Mouse (Mus musculus) embryonic stem cell, embryonic (primary cell): ENCODE results near the gene Sdf2.

ENCODE experiments used
- CTCF ChIA-PET, 4 experiments: fragments of 300-600 bp in 2 of 4; fragments of 350-600 bp in 2 of 4; sonication (Branson Sonifier 250); formaldehyde crosslinking; loops; one replicate each; lab custom pipeline; 2022; ENCODE audit warnings: inconsistent platforms in 2 of 4; lab: Charles Lee
- POLR2A ChIA-PET, 4 experiments: fragments of 300-600 bp in 2 of 4; fragments of 350-600 bp in 2 of 4; sonication (Branson Sonifier 250); formaldehyde crosslinking; loops; one replicate each; lab custom pipeline; 2022; ENCODE audit warnings: antibody characterized with exemption in 4 of 4, inconsistent platforms in 1 of 4; lab: Charles Lee

Sdf2 gene

DNA sequence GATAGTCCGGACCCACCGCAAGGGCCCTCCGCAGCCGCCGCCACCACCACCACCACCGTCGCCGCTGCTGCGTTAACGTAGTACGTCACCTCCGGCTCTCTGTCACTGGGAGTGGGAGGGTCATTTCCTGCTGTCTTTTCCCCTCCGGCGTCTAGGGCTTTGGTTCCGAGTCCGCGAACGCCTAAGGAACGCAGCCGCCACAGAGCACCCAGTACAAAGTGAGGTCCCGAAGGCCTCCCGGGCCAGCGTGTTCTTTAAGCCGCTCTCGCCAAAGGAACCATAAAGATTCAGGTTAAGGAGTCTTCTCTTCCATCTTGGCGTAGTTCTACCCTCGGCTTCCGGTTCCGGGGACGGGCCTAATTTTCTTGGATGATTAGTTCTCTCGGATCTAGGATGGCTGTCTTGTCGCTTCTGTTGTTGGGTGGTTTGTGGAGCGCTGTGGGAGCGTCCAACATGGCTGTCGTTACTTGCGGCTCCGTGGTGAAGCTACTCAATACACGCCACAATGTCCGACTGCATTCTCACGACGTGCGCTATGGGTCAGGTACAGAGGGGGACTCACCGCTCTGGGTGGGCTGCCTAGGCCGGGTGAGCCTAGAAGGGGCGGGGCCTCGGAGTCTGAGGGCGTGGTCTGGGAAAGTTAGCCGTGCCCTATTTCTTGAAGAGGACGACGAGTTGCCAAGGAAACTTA is at the start of gene Sdf2, which contains the start of gene Supt6:
Gene Sdf2, plus strand, starts transcription at position 120 of the 691 bp plus-strand sequence.
Gene Supt6, minus strand, starts transcription at position 361 of the 691 bp plus-strand sequence.
- ChIA-PET POLR2A (interaction anchor here in 3 of 4 experiments (0.6 to 6.1 kb wide), 36 partner anchors 8 to 1005 kb away, joined by 3 to 92 read pairs (median 4); partner anchors contain the start of genes Rpl23a (in 3 of the 3), Eral1 (in 2 of the 3), 2610507B11Rik (in 1 of the 3) and Fam222b (in 1 of the 3)), CTCF (interaction anchor here in 2 of 4 experiments (0.7 to 1.1 kb wide), 2 partner anchors 17 to 30 kb away, joined by 3 read pairs; no protein-coding TSS in a partner anchor)

DNA sequence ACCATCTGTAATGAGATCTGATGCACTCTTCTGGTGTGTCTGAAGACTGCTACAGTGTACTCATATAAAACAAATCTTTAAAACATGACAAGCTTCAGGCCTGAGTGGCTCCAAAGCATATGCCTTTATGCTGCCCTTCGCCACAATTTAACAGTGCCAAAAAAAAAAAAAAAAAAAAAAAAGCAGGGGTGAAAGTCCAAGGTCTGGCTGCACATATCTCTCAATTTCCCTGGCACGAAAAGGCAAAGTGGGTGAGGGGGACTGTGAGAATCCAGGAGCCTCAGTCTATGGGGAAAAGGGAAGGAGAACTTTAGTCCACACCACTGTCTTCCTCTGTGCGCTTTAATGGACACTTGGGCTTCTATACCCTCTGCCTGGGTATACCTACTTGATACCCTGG is 43.2 kb upstream of the Sdf2 start:
- ChIA-PET CTCF (no interaction called here), POLR2A (interaction anchor here in 1 of 4 experiments (0.7 to 14.4 kb wide), 7 partner anchors 11 to 150 kb away, joined by 3 to 254 read pairs (median 4); partner anchors contain the start of genes Rab34 and Rpl23a)

DNA sequence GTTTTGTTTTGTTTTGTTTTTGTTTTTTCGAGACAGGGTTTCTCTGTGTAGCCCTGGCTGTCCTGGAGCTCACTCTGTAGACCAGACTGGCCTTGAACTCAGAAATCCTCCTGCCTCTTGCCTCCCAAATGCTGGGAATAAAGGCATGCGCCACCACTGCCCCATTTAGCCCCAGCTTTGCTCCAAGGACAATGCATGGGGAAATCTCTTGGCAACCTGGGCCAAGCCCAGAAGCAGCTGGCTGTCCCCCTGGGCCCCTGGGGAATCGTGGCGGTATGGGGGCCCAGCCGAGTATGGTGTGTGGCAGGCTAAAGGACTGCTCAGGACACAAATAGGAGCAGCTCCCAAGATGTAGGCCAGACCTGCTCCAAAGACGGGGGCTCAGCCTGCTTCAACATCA is 41.3 kb upstream of the Sdf2 start:
- ChIA-PET CTCF (interaction anchor here in 2 of 4 experiments (0.5 to 1.6 kb wide), 2 partner anchors 10 to 58 kb away, joined by 3 to 5 read pairs; no protein-coding TSS in a partner anchor), POLR2A (interaction anchor here in 3 of 4 experiments (0.6 to 1.3 kb wide), 10 partner anchors 9 to 370 kb away, joined by 3 to 6 read pairs (median 3); partner anchors contain the start of genes Rpl23a (in 2 of the 3) and Pigs (in 1 of the 3))

DNA sequence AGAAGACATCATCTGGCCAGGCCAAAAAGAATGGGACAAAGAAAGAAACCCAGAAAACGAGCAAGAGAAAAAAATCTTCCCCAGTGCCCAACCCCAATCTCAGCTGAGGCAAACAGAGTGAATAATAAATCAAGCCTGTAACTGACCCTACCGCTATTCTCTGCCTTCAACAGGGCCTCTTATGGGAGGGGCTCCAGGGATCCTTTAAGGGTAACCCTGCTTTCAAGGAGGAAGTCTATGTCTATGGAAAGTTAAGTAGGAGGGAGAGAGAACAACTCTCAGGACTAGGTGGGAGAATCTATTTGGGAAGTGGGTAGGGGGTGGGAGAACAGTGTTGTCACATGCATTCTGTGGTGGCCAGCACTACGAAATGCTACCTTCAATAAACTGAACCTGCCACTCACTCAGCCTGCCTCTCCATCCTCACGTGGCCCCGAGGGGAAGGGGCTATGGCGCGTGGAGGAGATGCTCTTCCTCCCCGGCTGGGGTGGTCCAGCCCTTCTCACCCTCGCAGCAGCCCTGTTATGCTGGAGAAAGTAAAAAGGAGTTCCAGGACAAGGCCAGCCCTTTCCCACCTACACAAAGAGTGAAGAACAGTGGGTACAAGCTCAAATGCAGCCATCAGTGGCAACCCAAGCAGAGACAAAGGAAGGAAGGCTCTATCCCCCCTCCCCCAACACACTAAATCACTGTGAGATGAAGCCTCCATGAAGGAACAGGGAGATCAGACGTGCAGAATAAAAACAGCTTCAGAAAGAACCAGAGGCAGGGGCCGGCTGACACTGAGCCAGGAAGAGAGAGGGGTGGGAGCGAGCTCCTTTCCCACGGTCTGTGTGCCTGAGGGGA is 40.0 kb upstream of the Sdf2 start:
- ChIA-PET CTCF (interaction anchor here in 1 of 4 experiments (1.6 kb wide), 1 partner anchor 11 kb away, joined by 5 read pairs; no protein-coding TSS in a partner anchor), POLR2A (interaction anchor here (0.6 to 3.4 kb wide), 14 partner anchors 10 to 218 kb away, joined by 3 to 32 read pairs (median 4); partner anchors contain the start of gene Rpl23a (in 1 of the 4))

DNA sequence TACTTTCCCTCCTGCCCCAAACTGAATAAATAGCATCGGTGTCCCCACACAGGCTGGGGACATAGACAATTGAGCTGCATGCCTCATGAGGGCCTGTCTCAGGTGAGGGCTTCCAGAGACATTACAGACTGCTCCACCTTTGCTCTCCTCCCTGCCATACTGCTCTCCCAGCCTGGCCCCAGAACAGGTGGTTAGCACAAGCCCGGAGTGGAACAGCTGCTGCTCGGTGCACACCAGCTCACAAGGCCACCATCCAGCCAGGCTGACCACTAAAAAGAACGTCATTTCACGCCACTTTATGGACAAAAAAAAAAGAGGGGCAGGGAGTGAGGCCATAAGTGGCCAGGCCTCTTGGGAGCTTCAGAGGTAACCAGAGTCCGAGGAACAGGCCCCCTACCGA is 38.4 kb upstream of the Sdf2 start:
- POLR2A ChIA-PET = interaction anchor here in 2 of 4 experiments (0.5 to 3.4 kb wide), 24 partner anchors 9 to 273 kb away, joined by 3 to 32 read pairs (median 4); partner anchors contain the start of genes Rpl23a (in 2 of the 2), Sdf2 (in 2 of the 2), Aldoc (in 1 of the 2) and Nek8 (in 1 of the 2)

DNA sequence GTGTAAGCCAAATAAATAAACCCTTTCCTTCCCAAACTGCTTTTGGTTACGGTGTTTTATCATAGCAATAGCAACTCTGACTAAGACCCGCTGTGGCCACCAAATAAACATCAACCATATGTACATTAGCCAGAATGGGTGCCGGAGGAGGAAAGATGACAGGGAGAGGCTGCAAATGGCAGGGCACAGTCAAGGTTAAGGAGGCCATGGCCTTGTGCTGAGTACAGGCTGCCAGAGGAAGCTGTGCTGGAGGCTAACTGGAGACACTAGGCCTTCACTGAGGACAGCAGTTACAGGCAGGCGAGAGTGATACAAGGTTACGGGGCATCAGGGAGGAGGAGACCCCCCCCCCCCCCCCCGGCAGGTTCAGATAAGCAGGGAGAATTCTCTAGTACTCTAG is 35.7 kb upstream of the Sdf2 start:
- ChIA-PET CTCF (interaction anchor here in 2 of 4 experiments (0.6 to 0.9 kb wide), 2 partner anchors 15 to 51 kb away, joined by 3 to 9 read pairs; no protein-coding TSS in a partner anchor), POLR2A (interaction anchor here (0.6 to 5.1 kb wide), 11 partner anchors 8 to 177 kb away, joined by 3 to 29 read pairs (median 5); partner anchors contain the start of genes Rpl23a (in 2 of the 4), Nek8 (in 1 of the 4), Rab34 (in 1 of the 4) and Tlcd1 (in 1 of the 4))

More for the DNA sequence above, 38.4 kb upstream of the Sdf2 start:
- CTCF ChIA-PET = interaction anchor here in 2 of 4 experiments (0.6 to 1.4 kb wide), 4 partner anchors 41 to 597 kb away, joined by 3 to 4 read pairs (median 3); no protein-coding TSS in a partner anchor

DNA sequence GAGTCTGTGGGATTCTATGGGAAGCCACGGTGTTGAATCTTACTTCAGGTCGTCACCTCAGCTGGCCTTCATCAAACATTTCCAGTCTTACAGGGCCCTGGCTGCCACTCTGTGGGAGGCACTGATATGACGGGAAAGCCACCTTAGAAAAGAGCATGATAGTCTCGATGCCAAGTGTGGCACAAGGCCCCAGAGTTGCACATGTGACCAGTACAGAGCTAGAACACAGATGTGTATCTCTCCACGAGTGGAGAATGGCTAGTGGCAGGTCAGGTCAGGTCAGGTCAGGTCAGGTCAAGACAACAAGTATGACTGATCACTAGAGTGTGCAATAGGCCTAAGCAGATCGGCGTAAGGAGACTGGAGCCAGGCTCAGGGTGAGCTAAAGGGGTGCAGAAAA is 34.9 kb upstream of the Sdf2 start:
- ChIA-PET CTCF (interaction anchor here in 2 of 4 experiments (0.6 to 0.9 kb wide), 2 partner anchors 16 to 50 kb away, joined by 3 to 9 read pairs; no protein-coding TSS in a partner anchor), POLR2A (interaction anchor here in 3 of 4 experiments (0.8 to 5.1 kb wide), 11 partner anchors 12 to 82 kb away, joined by 3 to 29 read pairs (median 4); partner anchors contain the start of genes Rpl23a (in 2 of the 3), Nek8 (in 1 of the 3), Rab34 (in 1 of the 3) and Tlcd1 (in 1 of the 3))

DNA sequence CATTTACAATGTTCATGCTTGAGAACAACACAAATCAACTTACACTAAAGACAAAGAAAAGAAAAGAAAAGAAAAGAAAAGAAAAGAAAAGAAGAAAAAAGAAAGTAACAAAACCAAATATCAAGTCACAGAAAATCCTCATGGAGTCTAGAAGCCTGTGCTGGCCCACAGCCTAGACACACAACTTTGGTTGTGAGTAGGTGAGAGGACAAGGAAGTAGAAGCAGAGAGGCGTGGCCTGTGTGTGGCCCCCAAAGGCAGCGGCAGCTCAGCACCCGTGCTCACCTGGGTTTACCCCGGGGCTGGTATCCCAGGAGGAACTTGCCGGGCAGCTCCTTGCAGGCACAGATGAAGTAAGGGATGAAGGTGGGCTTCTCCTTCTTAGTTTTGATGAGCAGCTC is 34.0 kb upstream of the Sdf2 start:
- ChIA-PET POLR2A (interaction anchor here in 3 of 4 experiments (0.6 to 5.1 kb wide), 14 partner anchors 11 to 190 kb away, joined by 3 to 29 read pairs (median 4); partner anchors contain the start of gene Rpl23a (in 2 of the 3)), CTCF (interaction anchor here in 1 of 4 experiments (0.6 kb wide), 1 partner anchor 480 kb away, joined by 3 read pairs; no protein-coding TSS in a partner anchor)

DNA sequence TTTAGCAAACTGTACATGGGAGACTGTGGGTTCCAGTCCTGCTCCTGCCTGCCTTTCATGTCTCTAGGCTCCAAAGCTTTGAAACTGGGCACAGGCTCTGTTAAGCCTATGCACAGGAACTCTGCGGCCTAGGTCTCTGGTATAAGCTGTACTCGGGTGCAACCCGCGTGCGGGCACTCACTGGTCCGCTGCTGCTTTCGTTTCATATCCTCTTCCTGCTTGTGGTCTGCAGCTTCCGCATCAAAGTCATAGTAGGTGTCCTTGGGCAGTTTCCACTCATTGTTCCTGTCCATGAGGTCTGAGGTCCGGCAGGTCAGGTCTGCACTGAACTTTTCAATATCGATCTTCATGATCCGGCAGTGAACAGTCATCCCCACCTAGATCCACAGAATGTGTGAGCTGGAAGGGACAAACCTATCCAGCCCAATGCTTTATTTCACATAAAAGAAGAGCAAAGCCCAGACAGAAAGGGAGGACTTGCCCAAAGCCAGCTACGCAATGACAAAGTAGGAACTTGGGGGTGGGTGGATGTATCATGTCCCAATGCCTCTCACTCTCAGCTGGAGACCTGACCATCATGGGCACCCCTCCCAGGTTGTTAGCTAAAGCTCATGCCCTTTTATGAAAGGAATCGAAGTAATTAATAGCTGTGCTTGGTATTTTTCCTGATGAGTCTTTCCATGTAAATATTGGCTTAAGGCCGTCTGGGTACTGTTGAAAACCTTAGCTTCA is 32.3 kb upstream of the Sdf2 start:
- POLR2A ChIA-PET = interaction anchor here (0.6 to 5.1 kb wide), 28 partner anchors 8 to 116 kb away, joined by 3 to 29 read pairs (median 4); partner anchors contain the start of genes Pigs (in 2 of the 4), Rpl23a (in 2 of the 4), BC030499 (in 1 of the 4) and Sdf2 (in 1 of the 4)
- CTCF ChIA-PET = interaction anchor here in 1 of 4 experiments (0.9 kb wide), 1 partner anchor 42 kb away, joined by 3 read pairs; no protein-coding TSS in a partner anchor

DNA sequence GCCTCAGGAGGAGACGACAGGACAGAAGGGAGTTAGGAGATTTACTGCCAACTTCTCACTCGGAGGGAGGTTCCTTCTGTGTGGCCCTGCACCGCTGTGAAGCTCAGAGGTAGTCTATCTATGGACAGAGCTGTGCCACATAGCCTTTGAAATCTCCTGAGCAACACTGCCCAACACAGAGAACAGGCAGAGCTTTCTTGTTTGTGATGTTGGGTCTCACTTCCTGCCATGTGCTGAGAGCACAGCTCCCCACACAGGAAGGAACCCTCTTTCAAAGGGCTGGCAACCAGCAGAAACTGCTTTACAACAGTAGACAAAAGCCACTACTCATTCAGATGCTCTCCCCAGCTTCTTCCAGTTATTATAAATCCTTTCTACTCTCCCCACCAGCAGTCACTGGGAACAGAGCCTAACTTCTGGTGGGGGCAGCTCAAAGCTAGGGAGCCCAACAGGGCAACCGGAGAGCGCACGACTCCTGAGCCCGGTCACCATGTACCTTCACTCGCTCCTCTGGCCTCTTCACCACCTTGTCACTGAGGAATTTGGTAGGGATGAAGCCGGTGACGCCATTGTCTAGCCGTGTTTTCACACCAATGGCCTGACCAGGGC is 29.7 kb upstream of the Sdf2 start:
- CTCF ChIA-PET = interaction anchor here in 2 of 4 experiments (0.6 to 0.8 kb wide), 2 partner anchors 23 to 68 kb away, joined by 3 to 8 read pairs; no protein-coding TSS in a partner anchor
- POLR2A ChIA-PET = interaction anchor here in 3 of 4 experiments (0.6 to 4.6 kb wide), 10 partner anchors 9 to 38 kb away, joined by 3 to 23 read pairs (median 5); partner anchors contain the start of gene Rpl23a (in 2 of the 3)

DNA sequence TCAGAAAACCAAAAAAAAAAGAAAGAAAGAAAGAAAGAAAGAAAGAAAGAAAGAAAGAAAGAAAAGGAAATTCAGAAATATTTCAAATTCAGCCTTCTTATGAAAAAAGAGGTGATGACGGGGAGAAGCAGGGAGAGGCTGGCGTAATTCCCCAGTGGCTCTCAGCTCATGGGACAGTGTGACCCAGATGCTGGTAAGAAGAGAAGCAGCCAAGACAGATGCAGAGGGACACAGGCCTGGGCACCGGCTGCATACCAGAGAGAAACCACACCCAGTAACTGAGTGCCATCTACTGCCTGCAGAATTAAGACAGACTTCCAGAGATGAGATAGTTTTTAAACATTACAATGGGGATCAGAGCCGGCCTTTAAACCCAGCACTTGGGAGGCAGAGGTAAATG is 22.0 kb upstream of the Sdf2 start:
- ChIA-PET CTCF (interaction anchor here in 2 of 4 experiments (0.7 kb wide), 2 partner anchors 17 to 39 kb away, joined by 3 read pairs; no protein-coding TSS in a partner anchor), POLR2A (interaction anchor here in 2 of 4 experiments (1.0 to 2.1 kb wide), 3 partner anchors 13 to 23 kb away, joined by 4 to 11 read pairs (median 7); partner anchors contain the start of gene Supt6 (in 1 of the 2))

DNA sequence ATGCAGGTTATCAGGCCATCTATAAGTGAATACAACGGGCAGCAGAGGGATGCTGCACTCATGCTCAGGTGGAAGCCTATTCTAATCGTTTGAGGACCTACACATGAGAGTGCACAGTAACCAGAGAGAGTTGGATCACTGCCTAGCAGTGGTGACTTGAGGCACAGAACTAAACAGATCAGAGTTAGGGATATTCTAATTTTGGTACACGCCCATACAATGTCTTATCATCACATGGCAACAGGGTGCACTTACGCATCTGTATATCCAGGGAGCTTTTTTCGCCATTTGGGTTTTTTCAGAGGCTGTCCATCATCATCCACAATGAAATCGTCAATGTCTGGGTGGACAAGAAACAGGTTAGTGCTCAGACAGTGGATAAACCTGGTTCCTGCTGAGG is 14.0 kb upstream of the Sdf2 start:
- CTCF ChIA-PET = no interaction called here
- POLR2A ChIA-PET = no interaction called here

DNA sequence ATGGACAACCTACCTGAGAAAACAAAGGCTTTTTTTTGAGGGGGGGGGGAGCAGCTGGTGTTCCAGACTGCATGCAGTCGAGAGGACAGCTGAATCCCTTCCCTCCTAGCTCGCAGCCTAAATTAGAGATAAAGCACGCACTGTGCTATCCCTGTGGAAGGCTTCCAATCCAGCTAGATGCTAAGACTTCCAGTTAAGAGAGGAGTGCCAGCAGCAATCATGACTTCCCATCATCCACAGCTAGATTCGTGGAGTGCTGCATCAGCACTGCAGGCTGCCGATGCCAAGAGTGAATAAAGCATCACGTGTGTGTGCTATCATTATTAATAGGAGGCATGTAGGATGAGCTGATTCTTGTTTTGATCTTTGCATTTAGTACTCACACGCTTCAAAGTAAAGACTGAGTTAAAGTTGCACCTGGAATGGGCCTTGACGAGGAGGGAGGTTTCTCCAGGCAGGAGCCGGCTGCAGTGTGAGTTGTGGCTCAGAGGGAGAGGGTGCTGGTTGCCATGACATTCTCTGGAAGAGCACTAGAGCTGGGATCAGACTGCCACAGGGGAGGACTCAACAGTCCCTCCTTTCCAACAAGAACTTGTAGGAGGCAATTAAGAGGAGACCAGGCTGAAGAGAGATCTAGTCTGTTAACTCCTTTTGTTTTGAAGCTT is 5.2 kb upstream of the Sdf2 start:
- ChIA-PET POLR2A (interaction anchor here in 3 of 4 experiments (0.9 to 1.6 kb wide), 7 partner anchors 9 to 64 kb away, joined by 3 to 6 read pairs (median 4); partner anchors contain the start of gene Rpl23a (in 1 of the 3)), CTCF (interaction anchor here in 2 of 4 experiments (0.6 to 0.8 kb wide), 4 partner anchors 22 to 1781 kb away, joined by 3 to 4 read pairs (median 3); no protein-coding TSS in a partner anchor)

DNA sequence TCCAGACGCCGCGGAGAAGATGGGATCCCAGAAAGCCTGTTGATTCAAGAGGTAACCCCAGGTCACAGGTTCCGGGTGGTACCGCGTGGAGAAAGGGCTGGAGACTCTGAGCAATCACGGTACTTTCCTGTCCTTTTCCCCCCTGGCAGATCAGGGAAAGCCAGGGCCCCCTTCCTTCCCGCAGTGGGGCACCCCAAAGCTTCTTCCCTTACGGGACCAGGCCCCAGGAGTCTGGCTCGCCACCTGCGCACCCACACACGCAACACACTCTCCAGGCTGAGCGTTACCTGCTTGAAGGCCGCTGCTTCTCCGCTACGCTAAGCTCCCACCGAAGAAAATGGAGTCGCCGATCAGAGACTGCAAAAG is 302 bp upstream of the Sdf2 start:
- CTCF ChIA-PET = interaction anchor here in 2 of 4 experiments (0.7 to 1.1 kb wide), 2 partner anchors 17 to 30 kb away, joined by 3 read pairs; no protein-coding TSS in a partner anchor
- POLR2A ChIA-PET = interaction anchor here in 3 of 4 experiments (0.7 to 6.1 kb wide), 25 partner anchors 8 to 351 kb away, joined by 3 to 92 read pairs (median 3); partner anchors contain the start of genes Rpl23a (in 3 of the 3), 2610507B11Rik (in 1 of the 3), Nek8 (in 1 of the 3) and Pigs (in 1 of the 3)
